Mouse (Mus musculus): ENCODE measurements around the gene Rag2.

The Rag2 gene

GRCm38 (mm10) chr2:101624011-101624410 is 507 bp upstream of the Rag2 start:
- DNase-seq (ENCODE audit: low spot score in 2 of 2), result no peak

GRCm38 (mm10) chr2:101627227-101627626 is 2.7 kb downstream of the Rag2 start:
- DNase-seq (ENCODE audit: low spot score in 2 of 2), result no peak

- DNase-seq (ENCODE audit: low spot score in 2 of 2), result peak; percentile 60 to 73
Measured at GRCm38 (mm10) chr2:101628297-101629236, 4.0 kb downstream of the Rag2 start.

- DNase-seq (ENCODE audit: low spot score in 2 of 2), result no peak
Measured at GRCm38 (mm10) chr2:101638979-101639839, 14.7 kb downstream of the Rag2 start.

- DNase-seq (ENCODE audit: low spot score in 2 of 2), result no peak
Measured at GRCm38 (mm10) chr2:101639840-101640350, 15.4 kb downstream of the Rag2 start.

- DNase-seq (ENCODE audit: low spot score in 2 of 2), result no peak
Measured at GRCm38 (mm10) chr2:101645841-101646240, 21.3 kb downstream of the Rag2 start.

- no peak for DNase-seq (ENCODE audit: low spot score in 2 of 2)
Measured at GRCm38 (mm10) chr2:101648361-101648760, 23.8 kb downstream of the Rag2 start.

GRCm38 (mm10) chr2:101649114-101649671 is 24.7 kb downstream of the Rag2 start, which contains the start of the genes Rag1 and B230118H07Rik:
Gene Rag1 (minus strand): TSS chr2:101649501.
Gene B230118H07Rik (minus strand): TSS chr2:101649532.
- no peak for DNase-seq (ENCODE audit: low spot score in 2 of 2)

GRCm38 (mm10) chr2:101650446-101650845 is 25.9 kb downstream of the Rag2 start:
- DNase-seq (ENCODE audit: low spot score in 2 of 2), result no peak

- DNase-seq (ENCODE audit: low spot score in 2 of 2), result no peak
Measured at GRCm38 (mm10) chr2:101652204-101652920, 27.8 kb downstream of the Rag2 start.

GRCm38 (mm10) chr2:101652921-101653597 is 28.5 kb downstream of the Rag2 start:
- DNase-seq (ENCODE audit: low spot score in 2 of 2), result peak; percentile 70 to 74

GRCm38 (mm10) chr2:101660536-101660935 is 36.0 kb downstream of the Rag2 start:
- no peak for DNase-seq (ENCODE audit: low spot score in 2 of 2)

GRCm38 (mm10) chr2:101665058-101665702 is 40.7 kb downstream of the Rag2 start:
- DNase-seq (ENCODE audit: low spot score in 2 of 2), result peak; percentile 44 to 65

- no peak for DNase-seq (ENCODE audit: low spot score in 2 of 2)
Measured at GRCm38 (mm10) chr2:101665703-101666092, 41.2 kb downstream of the Rag2 start.

GRCm38 (mm10) chr2:101668751-101669150 is 44.2 kb downstream of the Rag2 start:
- DNase-seq (ENCODE audit: low spot score in 2 of 2), result no peak

GRCm38 (mm10) chr2:101673547-101673946 is 49.0 kb downstream of the Rag2 start:
- DNase-seq (ENCODE audit: low spot score in 2 of 2), result no peak

GRCm38 (mm10) chr2:101678236-101679021 is 53.9 kb downstream of the Rag2 start, which contains the start of gene Traf6:
Gene Traf6 (plus strand): TSS chr2:101678429.
- DNase-seq (ENCODE audit: low spot score in 2 of 2), result peak; percentile 54 to 65

GRCm38 (mm10) chr2:101679164-101679784 is 54.8 kb downstream of the Rag2 start:
- no peak for DNase-seq (ENCODE audit: low spot score in 2 of 2)

All from frontal cortex, postnatal 25 days (tissue).